Mouse (Mus musculus) B cell, adult (primary cell): ENCODE measurements around the gene Ccdc63. TPM values are rescaled to one million over a fixed set of nuclear protein-coding genes. Genes with fewer than 3 reads are reported as not detected.

Experiments used
- total RNA-seq: library from RNA; stranded (reverse); gene quantifications from 4 replicates; pipeline ENCODE4 v1.2.4, GENCODE M21; 2023; ENCODE audit not compliant: inconsistent age

Gene Ccdc63
- total RNA-seq: 0.57 to 0.69 TPM in 2 of 4 replicates, not detected in the others

DNA sequence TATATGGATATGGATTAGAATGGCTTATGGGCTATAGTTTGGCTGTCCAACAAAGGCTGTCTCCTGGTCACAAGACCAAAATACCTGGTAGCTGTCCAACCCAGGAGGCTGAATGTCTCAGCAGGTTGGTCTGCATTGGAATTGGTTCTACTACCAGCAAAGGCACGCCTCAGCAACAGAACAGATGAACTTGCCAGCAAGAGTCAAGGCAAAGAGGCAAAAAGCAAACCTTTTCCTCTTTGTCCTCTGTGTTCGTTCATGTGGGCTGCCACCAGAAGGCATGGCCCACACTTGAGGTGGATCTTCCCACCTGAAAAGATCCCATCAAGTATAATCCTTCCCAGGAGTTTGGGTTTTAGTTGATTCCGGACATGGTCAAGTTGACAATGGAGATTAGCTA is at the start of gene Ccdc63:
Gene Ccdc63, minus strand, starts transcription at position 101 of the 400 bp plus-strand sequence.

DNA sequence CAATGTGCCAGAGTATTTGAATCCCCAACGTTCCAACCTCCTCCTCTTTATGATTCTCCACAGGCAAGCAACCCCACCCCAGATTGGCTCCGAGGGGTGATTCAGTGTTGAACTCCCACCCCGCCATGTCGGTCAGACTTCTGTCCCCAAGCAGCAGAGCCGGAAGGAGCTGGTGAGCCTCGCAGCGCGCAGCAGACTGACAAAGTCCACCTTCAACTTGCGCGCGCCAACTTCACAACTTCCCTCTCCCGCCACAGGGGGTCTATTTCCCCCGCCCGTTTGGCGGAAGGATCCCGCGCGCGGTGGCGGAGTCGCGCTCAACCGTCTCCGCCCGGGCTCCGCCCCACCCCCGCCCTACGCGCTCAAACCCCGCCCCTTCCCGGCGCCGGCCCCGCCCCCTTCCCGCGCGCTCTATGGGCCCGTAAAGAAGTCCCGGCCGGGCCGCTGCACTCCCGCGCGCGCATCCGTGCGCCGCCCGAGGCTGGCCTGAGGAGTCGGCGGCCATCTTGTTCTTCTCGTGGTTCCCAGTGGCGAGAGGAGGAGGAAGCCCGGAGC is 17.3 kb upstream of the Ccdc63 start, which contains the start of gene Ppp1cc:
Gene Ppp1cc, plus strand, starts transcription at position 452 of the 555 bp plus-strand sequence.

Other genes starting within 250 kb of the Ccdc63 start
- not detected in 4 replicates for gene Cux2, start 90.7 kb downstream of the Ccdc63 start, total RNA-seq
- not detected in 4 replicates for gene Myl2, start 39.9 kb downstream of the Ccdc63 start, total RNA-seq
- 243 to 286 TPM (median 263 TPM) in 4 replicates for gene Ppp1cc, start 17.5 kb upstream of the Ccdc63 start, total RNA-seq
- gene Hvcn1, start 66.0 kb upstream of the Ccdc63 start, total RNA-seq: 840 to 894 TPM (median 863 TPM) in 4 replicates
- 22.5 to 24.0 TPM (median 23.8 TPM) in 4 replicates for gene Tctn1, start 123.6 kb upstream of the Ccdc63 start, total RNA-seq
- gene Pptc7, start 143.5 kb upstream of the Ccdc63 start, total RNA-seq: 25.5 to 27.0 TPM (median 26.2 TPM) in 4 replicates
- 5.3 to 7.2 TPM (median 6.9 TPM) in 4 replicates for gene Rad9b, start 213.4 kb upstream of the Ccdc63 start, total RNA-seq
- gene Vps29, start 213.5 kb upstream of the Ccdc63 start, total RNA-seq: 42.8 to 63.4 TPM (median 56.8 TPM) in 4 replicates
- gene Gpn3, start 231.1 kb upstream of the Ccdc63 start, total RNA-seq: 34.1 to 42.0 TPM (median 38.1 TPM) in 4 replicates
- gene Fam216a, start 231.5 kb upstream of the Ccdc63 start, total RNA-seq: 7.1 to 10.6 TPM (median 9.0 TPM) in 4 replicates